Mouse (Mus musculus) testis, adult 2 months (tissue): ENCODE data around the gene Tsga10ip. TPM values are rescaled to one million over a fixed set of nuclear protein-coding genes. Genes with fewer than 3 reads are reported as not detected.
A peak's percentile ranks its signal among the peaks of the same experiment; 100 is the strongest.
"Not testable (repeated sequence)": the region's sequence is repeated elsewhere in the genome, so short reads cannot be mapped to it uniquely, and the experiment has no call there.

ENCODE experiments used
- H3K27ac ChIP-seq: fragments of 200-500 bp; 2 replicates; pipeline ENCODE4 v1.5.1; 2012; ENCODE audit warnings: low read depth, low read length; ENCODE audit not compliant: control insufficient read depth, insufficient read depth
- H3K27me3 ChIP-seq: fragments of 200-500 bp; 2 replicates; pipeline ENCODE4 v1.6.1; 2012; ENCODE audit warnings: mild to moderate bottlenecking, low read length, moderate library complexity; ENCODE audit not compliant: control insufficient read depth, insufficient read depth
- H3K36me3 ChIP-seq: fragments of 200-500 bp; 2 replicates; pipeline ENCODE4 v1.6.1; 2012; ENCODE audit warnings: mild to moderate bottlenecking, low read length; ENCODE audit not compliant: control insufficient read depth, insufficient read depth
- H3K4me1 ChIP-seq: fragments of 200-500 bp; 2 replicates; pipeline ENCODE4 v1.6.1; 2012; ENCODE audit warnings: low read length; ENCODE audit not compliant: control insufficient read depth, insufficient read depth
- H3K4me3 ChIP-seq: fragments of 200-500 bp; 2 replicates; pipeline ENCODE4 v1.5.1; 2012; ENCODE audit warnings: low read depth, mild to moderate bottlenecking, low read length, moderate library complexity, mixed read lengths; ENCODE audit not compliant: control insufficient read depth
- CTCF ChIP-seq: fragments of 200-500 bp; IDR thresholded peaks from 2 replicates; pipeline ENCODE4 v1.5.1; 2012; ENCODE audit warnings: low read depth, mild to moderate bottlenecking, inconsistent platforms, low read length, moderate library complexity; ENCODE audit not compliant: control insufficient read depth, insufficient read depth, insufficient replicate concordance
- POLR2A ChIP-seq: fragments of 200-500 bp; IDR thresholded peaks from 2 replicates; pipeline ENCODE4 v1.6.1; 2012; ENCODE audit warnings: low read depth, mild to moderate bottlenecking, inconsistent platforms, low read length, moderate library complexity; ENCODE audit not compliant: control insufficient read depth
- polyA plus RNA-seq: library from polyadenylated mRNA; depleted of rRNA; stranded (reverse); fragments of >200 nt; gene quantifications from 2 replicates; pipeline ENCODE4 v1.2.3, GENCODE M21; 2012

Tsga10ip gene
- polyA plus RNA-seq, 1 experiment: 353 TPM

DNA sequence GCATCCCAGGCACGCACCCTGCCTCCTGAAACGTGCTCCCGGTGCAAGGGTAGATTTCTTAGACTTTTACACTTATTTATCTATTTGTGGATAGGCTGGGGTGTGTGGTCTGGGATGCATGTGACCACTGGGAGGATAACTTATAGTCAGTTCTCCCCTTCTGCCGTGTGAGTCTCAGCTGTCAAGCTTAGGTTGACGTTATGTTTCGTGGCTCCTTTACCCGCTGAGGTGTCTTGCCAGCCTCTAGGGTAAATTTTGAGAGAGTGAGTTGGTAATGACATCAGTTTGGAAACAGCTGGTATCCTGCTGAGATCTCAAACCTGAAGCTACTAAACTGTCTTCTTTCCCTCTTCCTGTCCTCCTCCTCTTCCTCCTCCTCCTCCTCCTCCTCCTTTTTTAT is 3.6 kb upstream of the Tsga10ip start:
- no peaks in the 10 kb centered on the region for H3K36me3 ChIP-seq
- H3K27me3 ChIP-seq: no peaks in the 10 kb centered on the region
- TF ChIP-seq CTCF (no peak), POLR2A (no peak)
- peak overlapping the region; percentile 45 for H3K4me3 ChIP-seq
- peak overlapping the region; percentile 52; the same call in 1 of the 2 replicates for H3K27ac ChIP-seq
- H3K4me1 ChIP-seq: peaks cover 13% of the 10 kb centered on the region

GRCm38 (mm10) chr19:5401073-5401472 is 1.3 kb downstream of the Tsga10ip start:
- H3K36me3 ChIP-seq, H3K27me3 ChIP-seq, H3K4me1 ChIP-seq, H3K27ac ChIP-seq: not testable (repeated sequence)
- peak overlapping the region; percentile 35 for H3K4me3 ChIP-seq

GRCm38 (mm10) chr19:5395371-5395770 is 7.0 kb downstream of the Tsga10ip start:
- H3K27me3 ChIP-seq: no peaks in the 10 kb centered on the region
- no peak overlapping the region for H3K27ac ChIP-seq
- H3K4me1 ChIP-seq: no peaks in the 10 kb centered on the region; the same call in 1 of the 2 replicates
- no peak overlapping the region for H3K4me3 ChIP-seq
- no peaks in the 10 kb centered on the region for H3K36me3 ChIP-seq
- TF ChIP-seq CTCF (no peak), POLR2A (no peak)

DNA sequence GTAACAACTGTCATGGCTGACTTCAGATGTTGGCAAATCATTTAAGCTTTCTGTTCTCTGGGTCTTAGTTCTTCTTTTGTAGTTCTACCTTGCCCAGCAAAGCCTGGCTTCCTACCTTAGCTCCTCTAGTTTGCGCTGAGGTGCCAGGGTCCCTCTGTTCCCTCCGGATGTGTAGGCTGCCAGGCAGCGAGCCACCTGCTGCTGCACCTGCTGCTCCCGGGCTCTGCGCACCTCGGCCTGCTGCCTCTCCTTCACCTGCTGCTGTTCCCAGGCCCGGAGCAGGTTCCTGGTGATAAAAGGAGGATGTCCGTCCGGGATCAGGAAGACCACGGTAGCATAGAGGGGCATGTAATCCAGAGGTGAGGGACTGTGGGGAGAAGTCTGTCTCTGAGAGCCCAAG is 8.2 kb downstream of the Tsga10ip start:
- peaks cover 10% of the 10 kb centered on the region for H3K4me1 ChIP-seq
- H3K36me3 ChIP-seq: no peaks in the 10 kb centered on the region; the same call in 1 of the 2 replicates
- H3K27ac ChIP-seq: no peak overlapping the region
- no peak for TF ChIP-seq POLR2A
- TF ChIP-seq CTCF: no peak
- no peak overlapping the region for H3K4me3 ChIP-seq
- no peaks in the 10 kb centered on the region for H3K27me3 ChIP-seq

GRCm38 (mm10) chr19:5392892-5393291 is 9.4 kb downstream of the Tsga10ip start:
- Histone ChIP-seq H3K36me3 (no peaks in the 10 kb centered on the region; the same call in 1 of the 2 replicates), H3K4me3 (no peak overlapping the region), H3K27ac (0 out of 2 replicates have a peak overlapping the region, but pooled peaks have one; percentile 12), H3K27me3 (no peaks in the 10 kb centered on the region), H3K4me1 (peaks cover 10% of the 10 kb centered on the region)
- TF ChIP-seq POLR2A (no peak), CTCF (no peak)

DNA sequence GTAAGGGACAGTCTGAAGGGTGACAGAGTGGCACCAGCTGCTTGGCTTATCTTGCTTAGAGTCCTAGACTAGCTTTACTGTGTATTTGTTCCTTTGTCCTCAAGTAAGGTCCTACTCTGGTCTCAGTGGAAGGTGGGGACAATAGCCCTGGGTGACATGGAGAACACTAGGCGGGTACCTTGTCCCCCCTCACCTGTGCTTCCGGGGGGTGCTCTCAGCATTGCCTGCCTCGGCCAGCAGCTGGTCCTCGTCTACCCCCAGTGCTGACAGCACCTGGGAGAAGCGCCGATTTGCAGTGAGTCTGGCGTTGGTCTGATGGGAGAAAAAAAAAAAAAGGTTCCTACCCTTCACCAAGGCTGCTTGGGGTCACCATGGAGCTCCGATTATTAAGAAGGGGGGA is 11.9 kb downstream of the Tsga10ip start:
- Histone ChIP-seq H3K27me3 (no peaks in the 10 kb centered on the region), H3K4me1 (peaks cover 10% of the 10 kb centered on the region), H3K36me3 (no peaks in the 10 kb centered on the region; the same call in 1 of the 2 replicates), H3K4me3 (peak overlapping the region; percentile 86), H3K27ac (peak overlapping the region; percentile 92)
- TF ChIP-seq CTCF (no peak), POLR2A (no peak)

GRCm38 (mm10) chr19:5389647-5390046 is 12.7 kb downstream of the Tsga10ip start:
- H3K27ac ChIP-seq: peak overlapping the region; percentile 92
- TF ChIP-seq CTCF (no peak), POLR2A (no peak)

More at GRCm38 (mm10) chr19:5389647-5390046, 12.7 kb downstream of the Tsga10ip start:
- H3K27me3 ChIP-seq: no peaks in the 10 kb centered on the region
- H3K4me3 ChIP-seq: peak overlapping the region; percentile 86
- H3K4me1 ChIP-seq: peaks cover 10% of the 10 kb centered on the region
- no peaks in the 10 kb centered on the region; the same call in 1 of the 2 replicates for H3K36me3 ChIP-seq
